Mouse (Mus musculus): Measurements from ENCODE around the gene Dnajc11.

GRCm38 (mm10) chr4:151995371-151996172, 62.1 kb downstream of the Dnajc11 start:
- TF ChIP-seq CTCF (IDR thresholded peaks at IDR 0.05; ENCODE audit: low read depth) (no peak), EP300 (IDR thresholded peaks at IDR 0.05; ENCODE audit: low read depth) (no peak)

Data from liver, postnatal 0 days (tissue).